Mouse (Mus musculus) MEL (cell line): ENCODE measurements at regions not wholly inside any gene's neighbourhood (a gene's known extent, or its start where the extent isn't known, plus 50 kb on each side); places are given as distances from the start of the nearest gene placed in this dataset.

Experiments used
- DNase-seq: peaks from one replicate; pipeline ENCODE4 v3.0.0; 2011; ENCODE audit warnings: low read depth, low spot score
- H3K27ac ChIP-seq: 2 replicates; pipeline ENCODE4 v1.5.1; 2012; ENCODE audit warnings: low read depth, mild to moderate bottlenecking, control low read depth, low read length, moderate library complexity; ENCODE audit not compliant: control insufficient read depth
- H3K27me3 ChIP-seq, 2 experiments: fragments of 150-350 bp in 1 of 2; sonication (generic) in 1 of 2; 2 replicates each; pipeline ENCODE4 v1.6.1; 2012; ENCODE audit warnings: low read length in 2 of 2, mild to moderate bottlenecking in 2 of 2, improper control_type of control experiment in 1 of 2, moderate library complexity in 1 of 2; ENCODE audit not compliant: insufficient read depth in 2 of 2, control insufficient read depth in 1 of 2
- H3K36me3 ChIP-seq, 2 experiments: 2 replicates each; pipeline ENCODE4 v1.6.1; 2012 to 2014; ENCODE audit warnings: low read length in 2 of 2, improper control_type of control experiment in 1 of 2, inconsistent platforms in 1 of 2, mild to moderate bottlenecking in 1 of 2; ENCODE audit not compliant: insufficient read depth in 2 of 2, control insufficient read depth in 1 of 2
- H3K4me1 ChIP-seq, 2 experiments: fragments of 150-350 bp in 1 of 2; sonication (generic) in 1 of 2; 2 replicates each; pipeline ENCODE4 v1.6.1; 2012; ENCODE audit warnings: low read length in 2 of 2, improper control_type of control experiment in 1 of 2, mild to moderate bottlenecking in 1 of 2; ENCODE audit not compliant: insufficient read depth in 2 of 2, control insufficient read depth in 1 of 2
- H3K4me3 ChIP-seq, 2 experiments: fragments of 150-350 bp in 1 of 2; sonication (generic) in 1 of 2; 2 replicates each; pipeline ENCODE4 v1.5.1; 2012; ENCODE audit warnings: low read depth in 2 of 2, low read length in 2 of 2, mild to moderate bottlenecking in 2 of 2, moderate library complexity in 2 of 2, control low read depth in 1 of 2, improper control_type of control experiment in 1 of 2; ENCODE audit not compliant: control insufficient read depth in 1 of 2, insufficient read depth in 1 of 2
- H3K79me2 ChIP-seq: 2 replicates; pipeline ENCODE4 v1.6.1; 2012; ENCODE audit warnings: mild to moderate bottlenecking, low read length, moderate library complexity; ENCODE audit not compliant: control insufficient read depth, poor library complexity, insufficient read depth
- H3K9ac ChIP-seq: 2 replicates; pipeline ENCODE4 v1.6.1; 2012; ENCODE audit warnings: low read depth, mild to moderate bottlenecking, control low read depth, low read length, moderate library complexity; ENCODE audit not compliant: control insufficient read depth, poor library complexity, severe bottlenecking
- H3K9me3 ChIP-seq: fragments of 150-350 bp; sonication (generic); replicated peaks from 2 replicates; pipeline ENCODE4 v1.6.1; 2012; ENCODE audit warnings: mild to moderate bottlenecking, low read length, improper control_type of control experiment, moderate library complexity; ENCODE audit not compliant: insufficient read depth
- CHD1 ChIP-seq: IDR thresholded peaks from 2 replicates; pipeline ENCODE4 v1.6.1; 2012; ENCODE audit warnings: low read depth, mild to moderate bottlenecking, inconsistent platforms, low read length, improper control_type of control experiment
- ETS1 ChIP-seq: IDR thresholded peaks from 2 replicates; pipeline ENCODE4 v1.6.1; 2012; ENCODE audit warnings: low read depth, mild to moderate bottlenecking, inconsistent platforms, low read length, improper control_type of control experiment, moderate library complexity
- JUND ChIP-seq: IDR thresholded peaks from 2 replicates; pipeline ENCODE4 v1.6.1; 2011; ENCODE audit warnings: low read depth, mild to moderate bottlenecking, improper control_type of control experiment, low read length
- KAT2A ChIP-seq: conservative IDR thresholded peaks from 2 replicates; pipeline ENCODE4 v1.6.1; 2012; ENCODE audit warnings: low read depth, low read length, improper control_type of control experiment, inconsistent platforms
- MAFK ChIP-seq: IDR thresholded peaks from 2 replicates; pipeline ENCODE4 v1.6.1; 2011; ENCODE audit warnings: low read depth, mild to moderate bottlenecking, low read length, improper control_type of control experiment, borderline replicate concordance
- MAX ChIP-seq: IDR thresholded peaks from 2 replicates; pipeline ENCODE4 v1.6.1; 2011; ENCODE audit warnings: low read length, improper control_type of control experiment
- MEF2A ChIP-seq: IDR thresholded peaks from 2 replicates; pipeline ENCODE4 v1.6.1; 2014; ENCODE audit warnings: low read depth, mild to moderate bottlenecking, inconsistent platforms, low read length, improper control_type of control experiment; ENCODE audit not compliant: poor library complexity, insufficient replicate concordance, severe bottlenecking; ENCODE audit errors: extremely low read depth
- MXI1 ChIP-seq: IDR thresholded peaks from 2 replicates; pipeline ENCODE4 v1.6.1; 2011; ENCODE audit warnings: mild to moderate bottlenecking, low read depth, low read length, improper control_type of control experiment
- MYB ChIP-seq: IDR thresholded peaks from 2 replicates; pipeline ENCODE4 v1.6.1; 2011; ENCODE audit warnings: mild to moderate bottlenecking, low read depth, low read length, improper control_type of control experiment
- MYC ChIP-seq: IDR thresholded peaks from 2 replicates; pipeline ENCODE4 v1.6.1; 2011; ENCODE audit warnings: low read depth, mild to moderate bottlenecking, low read length, improper control_type of control experiment, moderate library complexity
- NRF1 ChIP-seq: IDR thresholded peaks from 2 replicates; pipeline ENCODE4 v1.6.1; 2014; ENCODE audit warnings: low read depth, mild to moderate bottlenecking, inconsistent platforms, low read length, improper control_type of control experiment, moderate library complexity; ENCODE audit not compliant: poor library complexity, insufficient read depth, severe bottlenecking
- POLR2AphosphoS2 ChIP-seq: IDR thresholded peaks from 2 replicates; pipeline ENCODE4 v1.6.1; 2011; ENCODE audit warnings: low read length, improper control_type of control experiment
- RCOR1 ChIP-seq: IDR thresholded peaks from 2 replicates; pipeline ENCODE4 v1.6.1; 2012; ENCODE audit warnings: low read depth, mild to moderate bottlenecking, inconsistent platforms, low read length, improper control_type of control experiment
- SIN3A ChIP-seq: IDR thresholded peaks from 2 replicates; pipeline ENCODE4 v1.6.1; 2012; ENCODE audit warnings: low read length, improper control_type of control experiment, inconsistent platforms
- SMC3 ChIP-seq: IDR thresholded peaks from 2 replicates; pipeline ENCODE4 v1.6.1; 2011; ENCODE audit warnings: low read depth, low read length, improper control_type of control experiment
- TAL1 ChIP-seq: IDR thresholded peaks from 2 replicates; pipeline ENCODE4 v1.6.1; 2012; ENCODE audit warnings: mild to moderate bottlenecking, inconsistent platforms, low read length, moderate library complexity, mixed read lengths
- USF1 ChIP-seq: IDR thresholded peaks from 2 replicates; pipeline ENCODE4 v1.6.1; 2014; ENCODE audit warnings: low read depth, mild to moderate bottlenecking, inconsistent platforms, low read length, improper control_type of control experiment, moderate library complexity
- ZNF384 ChIP-seq: IDR thresholded peaks from 2 replicates; pipeline ENCODE4 v1.6.1; 2012; ENCODE audit warnings: low read depth, mild to moderate bottlenecking, inconsistent platforms, low read length, improper control_type of control experiment

- peaks cover 2 to 6% of the 10 kb centered on the region in 2 experiments for H3K27me3 ChIP-seq
- TF ChIP-seq MYC (no peak), KAT2A (no peak), JUND (no peak)
- TF ChIP-seq, all 39 proteins: peak for 0
- H3K79me2 ChIP-seq = no peaks in the 10 kb centered on the region
- no peak overlapping the region for H3K27ac ChIP-seq
- no peaks in the 10 kb centered on the region for H3K9me3 ChIP-seq
- no peak overlapping the region for H3K4me3 ChIP-seq
- no peak for DNase-seq
- H3K36me3 ChIP-seq = no peaks in the 10 kb centered on the region
- no peaks in the 10 kb centered on the region for H3K4me1 ChIP-seq
- no peak overlapping the region for H3K9ac ChIP-seq
These were observed 61.6 kb downstream of the Spesp1 start for GRCm38 (mm10) chr9:62220451-62220850.

GRCm38 (mm10) chr9:62215151-62215859 is 66.7 kb downstream of the Spesp1 start:
- Histone ChIP-seq H3K36me3 (no peaks in the 10 kb centered on the region), H3K9ac (no peak overlapping the region), H3K4me3 (no peak overlapping the region), H3K4me1 (no peaks in the 10 kb centered on the region), H3K79me2 (no peaks in the 10 kb centered on the region), H3K27me3 (peaks cover 4 to 6% of the 10 kb centered on the region in 2 experiments), H3K27ac (no peak overlapping the region), H3K9me3 (no peaks in the 10 kb centered on the region)
- DNase-seq = no peak
- no peak for TF ChIP-seq TAL1
- TF ChIP-seq MEF2A = no peak
- no peak for TF ChIP-seq NRF1
- TF ChIP-seq ETS1 = no peak
- no peak for TF ChIP-seq SMC3
- no peak for TF ChIP-seq KAT2A
- TF ChIP-seq USF1 = no peak

GRCm38 (mm10) chr9:62214546-62214945 is 67.5 kb downstream of the Spesp1 start:
- H3K4me3 ChIP-seq = no peak overlapping the region
- H3K9me3 ChIP-seq = no peaks in the 10 kb centered on the region
- H3K9ac ChIP-seq = no peak overlapping the region
- TF ChIP-seq MAX (no peak), CHD1 (no peak), POLR2AphosphoS2 (no peak), MAFK (no peak), SIN3A (no peak), RCOR1 (no peak), MYB (no peak), KAT2A (no peak), MXI1 (no peak), USF1 (no peak), ZNF384 (no peak)
- no peaks in the 10 kb centered on the region for H3K36me3 ChIP-seq
- H3K27me3 ChIP-seq = peaks cover 4% of the 10 kb centered on the region in 2 experiments
- no peak for DNase-seq
- no peaks in the 10 kb centered on the region for H3K79me2 ChIP-seq
- H3K27ac ChIP-seq = no peak overlapping the region
- no peaks in the 10 kb centered on the region for H3K4me1 ChIP-seq
